Mouse (Mus musculus) myocyte (in vitro differentiated cells): Measurements from ENCODE around the gene Pex10.

Experiments
- POLR2A ChIP-seq: IDR thresholded peaks from one replicate; pipeline ENCODE4 v1.6.1; 2011; ENCODE audit warnings: low read depth, mild to moderate bottlenecking, control low read depth, moderate library complexity; ENCODE audit not compliant: insufficient read length
- TCF3 ChIP-seq: IDR thresholded peaks from one replicate; pipeline ENCODE4 v1.6.1; 2011; ENCODE audit warnings: low read depth, control low read depth; ENCODE audit not compliant: insufficient read length

- TF ChIP-seq POLR2A (no peak), TCF3 (no peak)
Measured at GRCm38 (mm10) chr4:155079666-155080065, 12.8 kb downstream of the Pex10 start.
